Mouse (Mus musculus) ovary, postnatal 10 days (tissue): ENCODE measurements around the gene Ribc1.

Source experiments
- DNase-seq: peaks from one replicate; pipeline ENCODE4 v3.0.0; 2022; ENCODE audit warnings: low spot score

Ribc1 gene

DNA sequence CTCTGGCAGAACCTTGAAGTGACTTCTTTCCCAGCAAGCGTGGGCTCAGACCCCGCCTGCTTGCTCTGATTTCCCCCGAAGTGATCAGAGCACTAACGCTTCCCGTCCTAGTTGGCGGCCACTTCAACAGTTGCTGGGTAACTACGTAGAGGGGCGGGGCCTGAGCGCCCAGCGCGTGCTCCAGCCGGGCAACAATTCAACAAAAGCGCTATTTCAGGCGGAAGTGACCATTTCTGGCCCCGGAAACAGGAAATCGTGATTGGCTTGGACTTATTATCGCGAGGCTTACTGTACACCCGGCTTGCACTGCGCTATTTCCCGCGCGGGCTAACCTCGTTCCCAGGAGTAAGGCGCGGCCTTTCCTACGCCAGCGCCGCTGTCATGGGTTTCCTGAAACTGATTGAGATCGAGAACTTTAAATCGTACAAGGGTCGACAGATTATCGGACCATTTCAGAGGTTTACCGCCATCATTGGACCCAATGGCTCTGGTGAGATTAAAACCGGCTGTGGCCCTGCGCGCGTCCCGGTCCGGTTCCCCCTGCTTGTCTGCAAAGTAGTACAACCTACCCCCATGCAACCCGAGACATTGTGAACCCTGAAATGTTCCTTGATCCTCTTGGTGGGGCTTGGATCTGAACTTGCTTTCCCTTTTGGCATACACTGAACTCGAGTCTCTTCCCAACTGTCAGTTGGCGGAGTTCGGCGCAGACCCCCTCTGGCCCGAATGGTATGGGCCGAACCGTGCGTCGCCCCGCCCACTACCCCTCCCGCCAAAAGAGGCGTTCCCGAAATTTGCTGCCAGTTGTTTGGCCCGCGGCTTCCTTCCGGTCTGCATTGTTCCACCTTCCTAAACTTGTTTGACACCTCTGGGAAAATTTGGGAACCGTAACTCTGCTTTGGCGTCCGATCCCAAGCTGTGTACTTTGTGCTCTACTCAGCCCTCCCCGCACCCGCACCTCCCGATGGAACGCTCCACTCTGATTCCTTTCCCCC is at the start of gene Ribc1, which contains the start of gene Smc1a:
TSS of gene Ribc1 (minus strand) at position 145 of the 995 bp plus-strand sequence.
TSS of gene Smc1a (plus strand) at position 278 of the 995 bp plus-strand sequence.
- peak; percentile 53 for DNase-seq

DNA sequence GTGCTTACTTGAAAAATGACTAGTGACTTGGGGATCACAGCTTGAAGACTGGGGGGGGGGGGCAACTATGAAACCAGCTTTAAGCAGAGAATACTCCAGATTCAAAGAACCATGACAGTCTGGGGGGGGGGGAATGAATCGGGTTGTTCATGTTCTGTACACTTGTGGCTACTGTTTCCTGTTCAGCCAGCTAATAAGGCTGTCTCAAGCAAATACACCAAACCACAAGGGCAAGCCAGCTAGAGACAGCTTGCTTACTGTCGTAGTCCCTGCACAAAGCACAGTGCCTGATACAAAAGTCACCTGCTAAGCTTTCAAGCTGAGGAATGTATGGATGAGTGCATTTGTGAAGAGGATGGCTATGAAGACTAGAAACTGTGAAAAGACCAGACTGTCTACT is 49.6 kb upstream of the Ribc1 start:
- no peak for DNase-seq

DNA sequence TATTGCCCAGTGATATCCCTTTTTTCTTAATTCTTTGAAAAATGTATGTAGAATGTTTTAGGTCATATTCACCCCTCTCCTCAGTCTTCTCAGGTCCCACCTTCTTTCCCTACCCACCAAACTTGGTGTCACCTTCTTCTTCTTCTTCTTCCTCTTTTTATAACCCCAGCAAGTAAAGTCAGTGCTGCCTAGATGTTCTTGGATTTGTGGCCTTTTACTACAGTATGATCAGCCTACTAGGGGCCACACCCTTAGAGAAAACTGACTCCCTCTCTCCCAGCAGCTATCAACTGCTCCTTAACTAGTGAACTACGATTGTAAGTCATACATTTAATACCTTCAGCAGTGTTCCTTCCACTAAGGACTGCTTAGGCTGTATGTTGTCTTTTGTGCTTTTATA is 38.0 kb upstream of the Ribc1 start:
- no peak for DNase-seq

DNA sequence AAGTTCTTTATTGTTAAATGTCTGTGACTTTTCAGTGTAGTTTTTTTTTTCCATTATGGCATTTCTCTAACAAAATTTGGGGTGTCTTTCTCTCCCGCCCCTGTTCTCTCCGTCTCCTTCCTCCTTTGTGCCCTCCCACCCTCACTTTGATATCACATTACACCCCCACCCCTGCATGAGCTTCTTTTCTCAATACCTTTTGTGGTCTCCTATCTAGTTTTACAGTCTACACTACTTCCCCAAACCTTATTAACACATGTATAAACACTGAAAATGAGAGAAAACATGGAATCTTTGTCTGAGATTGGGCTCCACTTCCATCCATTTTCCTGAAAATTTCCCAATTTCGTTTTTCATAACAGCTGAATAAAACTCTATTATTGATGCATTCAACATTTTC is 36.5 kb upstream of the Ribc1 start:
- no peak for DNase-seq

DNA sequence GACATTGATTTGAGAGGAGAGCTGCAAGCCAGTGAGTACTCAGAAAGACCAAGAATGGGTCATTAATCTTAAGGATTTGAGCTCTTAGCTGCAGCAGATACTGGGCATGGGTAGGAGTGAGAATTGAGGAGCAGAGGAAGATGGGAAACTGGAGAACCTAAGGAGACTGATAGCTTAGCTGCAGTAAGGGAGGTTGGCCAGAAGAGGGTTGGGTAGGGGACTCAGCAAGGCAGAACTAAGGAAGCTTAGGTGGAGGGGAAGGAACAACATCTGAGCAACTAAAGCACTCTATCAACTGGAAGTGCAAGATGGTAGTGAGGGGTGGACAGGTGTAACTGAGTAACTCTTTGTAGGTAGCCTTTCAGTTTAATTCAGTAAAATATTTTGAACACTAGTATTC is 31.1 kb upstream of the Ribc1 start:
- no peak for DNase-seq

DNA sequence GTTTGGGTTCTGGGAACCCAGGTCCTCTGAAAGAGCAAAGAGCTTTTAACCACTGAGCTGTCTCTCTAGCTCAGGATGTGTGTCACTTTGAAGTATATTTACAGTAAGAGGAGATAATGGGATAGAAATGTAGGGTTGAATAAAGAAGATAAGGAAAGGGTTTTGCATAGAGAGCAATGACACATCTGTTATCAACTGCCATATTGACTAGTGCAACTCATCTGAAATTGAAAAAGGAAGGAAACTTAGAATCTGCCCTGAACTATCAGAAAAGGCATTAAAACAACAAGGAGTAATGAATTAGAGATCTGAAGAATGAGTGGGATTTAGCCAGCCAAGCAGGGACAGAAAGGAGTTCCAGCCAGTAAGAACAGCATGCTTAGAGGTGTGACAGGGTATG is 23.8 kb upstream of the Ribc1 start:
- no peak for DNase-seq

DNA sequence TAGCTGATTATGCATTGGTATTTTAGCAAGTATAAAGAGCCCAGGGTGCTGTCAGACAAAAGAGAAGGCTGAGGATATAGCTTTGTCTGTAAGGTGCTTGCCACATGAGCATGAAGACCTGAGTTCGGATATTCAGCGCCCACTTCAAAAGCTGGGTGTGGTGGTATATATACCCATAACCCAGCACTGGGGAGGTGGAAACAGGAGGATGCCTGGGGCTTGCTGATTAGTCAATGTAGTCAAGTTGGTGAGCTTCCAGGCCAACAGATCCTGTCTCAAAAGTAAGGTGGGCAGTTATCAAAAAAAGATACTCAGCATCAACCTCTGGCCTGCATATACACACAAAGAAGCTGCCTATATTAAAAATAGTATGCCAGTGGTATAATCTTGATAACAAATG is 3.2 kb upstream of the Ribc1 start:
- DNase-seq: no peak

DNA sequence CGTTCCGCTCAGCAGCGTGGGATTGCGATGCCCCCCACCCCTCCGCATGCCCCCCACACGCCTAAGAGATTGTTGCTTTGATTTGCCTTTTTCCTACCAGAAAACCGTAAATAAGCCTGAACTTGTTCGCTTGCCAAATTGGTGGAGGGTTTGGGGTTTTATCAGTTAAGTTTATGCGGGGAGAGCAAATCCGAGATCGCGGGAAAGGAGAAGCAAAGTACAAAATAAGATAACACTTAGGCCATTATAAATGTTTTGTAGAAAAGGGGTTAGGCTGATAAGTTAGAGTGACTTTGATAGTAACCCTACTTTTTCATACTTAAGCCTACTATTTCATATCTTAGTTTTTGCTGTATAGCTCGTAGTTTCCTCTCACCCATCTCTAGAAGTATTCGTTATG is 1.1 kb upstream of the Ribc1 start:
- DNase-seq: no peak

DNA sequence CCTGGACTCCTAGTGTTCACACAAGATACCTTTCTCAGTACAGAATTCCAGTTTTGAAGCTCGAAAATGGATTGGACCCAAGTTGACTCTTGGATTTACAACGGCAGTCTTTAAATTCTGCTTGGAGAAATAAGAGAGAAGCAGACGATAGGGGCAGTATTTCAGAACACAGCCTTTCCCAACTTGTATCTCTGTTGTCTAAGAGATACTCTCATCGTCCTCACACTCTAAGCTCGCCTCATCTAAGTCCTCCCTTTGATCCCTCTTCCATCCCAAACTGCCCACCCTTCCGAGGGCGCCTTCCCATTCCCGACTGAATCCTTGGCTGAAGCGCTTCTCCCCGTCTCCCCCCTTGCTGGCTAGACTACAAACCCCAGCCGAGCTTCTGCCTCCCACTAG is 344 bp downstream of the Ribc1 start:
- DNase-seq: no peak

DNA sequence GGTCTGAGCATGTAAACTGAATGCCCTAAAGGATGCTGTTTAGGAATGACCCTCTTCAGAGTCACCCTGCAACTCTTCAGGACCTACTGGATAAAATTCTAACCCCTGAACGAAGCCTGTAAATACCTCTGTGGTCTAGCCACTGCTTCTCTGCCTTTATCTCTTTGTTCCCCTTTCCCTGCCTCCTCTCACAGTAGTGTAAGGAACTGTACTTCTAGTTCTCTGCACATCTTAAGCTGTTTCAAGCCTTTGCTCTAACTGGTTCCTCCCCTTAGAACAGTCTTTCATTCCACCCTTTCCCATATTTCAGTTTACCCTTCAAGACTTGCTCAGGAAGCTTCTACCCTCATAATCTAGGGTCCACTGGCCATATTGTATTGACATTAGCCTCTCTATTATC is 8.2 kb downstream of the Ribc1 start:
- no peak for DNase-seq

DNA sequence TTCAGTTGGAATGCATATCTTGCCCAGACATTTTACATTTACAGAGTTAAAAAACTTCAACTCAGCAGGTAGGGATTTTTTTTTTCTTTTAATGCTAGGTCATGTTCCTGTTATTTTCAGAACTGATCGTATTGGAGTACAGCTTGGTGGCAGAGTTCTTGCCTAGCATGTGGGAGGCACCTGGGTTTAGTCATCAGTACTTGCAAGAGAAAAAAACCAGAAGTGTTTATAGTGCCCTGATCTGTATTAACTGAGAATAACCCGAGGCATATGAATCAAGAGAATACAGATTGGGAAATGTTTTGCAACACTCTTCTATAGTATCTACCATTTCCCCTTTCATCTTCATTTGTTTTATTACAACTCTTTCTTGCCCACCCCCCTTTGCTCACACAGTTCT is 13.2 kb downstream of the Ribc1 start:
- no peak for DNase-seq

DNA sequence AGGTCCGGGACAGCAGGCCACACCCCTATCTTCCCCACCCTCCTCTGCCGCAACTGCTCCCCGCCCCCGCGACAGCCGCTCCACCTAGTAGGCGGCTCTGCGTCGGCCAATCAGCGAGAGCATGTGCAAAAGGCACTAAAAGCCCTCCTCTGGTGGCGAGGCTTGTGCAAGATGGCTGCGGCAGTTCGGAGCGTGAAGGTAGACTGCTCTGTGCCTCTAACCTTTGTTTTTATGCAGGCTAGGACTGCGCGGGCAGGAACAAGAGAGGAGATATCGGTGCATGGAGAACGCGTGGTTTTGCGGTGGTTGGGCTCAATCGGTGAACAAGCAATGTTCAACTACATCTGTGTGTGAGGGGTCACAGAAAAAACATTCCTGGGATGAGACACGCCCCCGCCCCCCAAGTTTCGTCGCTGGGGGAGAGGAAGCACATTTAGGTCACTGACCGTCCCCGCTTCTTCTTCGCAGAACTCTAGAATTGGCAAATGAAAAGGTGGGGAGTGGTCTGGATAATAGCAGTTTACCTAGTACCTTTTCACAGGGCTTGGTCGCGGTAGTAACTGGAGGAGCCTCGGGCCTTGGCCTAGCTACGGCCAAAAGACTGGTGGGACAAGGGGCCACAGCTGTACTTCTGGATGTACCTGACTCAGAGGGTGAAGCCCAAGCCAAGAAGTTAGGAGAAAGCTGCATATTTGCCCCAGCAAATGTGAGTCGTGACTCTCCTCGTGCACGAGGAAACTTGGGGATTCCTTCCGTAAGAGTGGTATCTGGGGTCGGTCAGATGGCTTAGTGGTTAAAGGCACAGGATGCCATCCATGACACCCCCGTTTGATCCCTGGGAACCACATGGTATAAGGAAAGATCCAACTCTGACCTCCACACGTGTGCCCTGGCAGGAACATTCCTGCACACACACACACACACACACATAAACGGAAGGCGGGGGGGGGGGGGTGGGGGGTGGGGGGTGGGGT is 14.1 kb downstream of the Ribc1 start, which contains the start of gene Hsd17b10:
TSS of gene Hsd17b10 (plus strand) at position 109 of the 974 bp plus-strand sequence.
- DNase-seq: peak; percentile 35

DNA sequence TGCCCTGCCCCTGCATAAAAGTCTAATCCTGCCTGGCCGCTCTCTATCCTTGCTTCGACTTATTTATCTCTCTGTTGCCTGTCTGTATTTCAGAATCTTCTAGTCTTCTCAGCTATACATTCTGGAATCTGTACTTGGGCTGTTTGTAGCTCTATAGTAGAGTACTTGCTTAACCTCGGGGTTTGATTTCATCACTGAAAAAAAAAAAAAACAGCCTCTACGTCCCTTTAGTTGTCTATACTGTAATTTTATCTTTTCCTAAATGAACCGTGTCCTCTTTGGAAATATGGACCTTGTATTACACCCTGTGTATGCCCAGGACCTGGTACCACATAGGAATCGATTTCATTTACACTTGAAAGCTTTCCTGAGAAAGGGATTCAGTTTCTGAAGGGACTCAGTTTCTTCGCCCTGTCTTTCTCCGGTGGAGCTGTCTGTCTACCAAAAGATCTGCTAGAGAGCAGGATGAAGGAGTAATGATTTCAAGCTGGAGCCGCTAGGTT is 14.9 kb downstream of the Ribc1 start:
- DNase-seq: no peak

DNA sequence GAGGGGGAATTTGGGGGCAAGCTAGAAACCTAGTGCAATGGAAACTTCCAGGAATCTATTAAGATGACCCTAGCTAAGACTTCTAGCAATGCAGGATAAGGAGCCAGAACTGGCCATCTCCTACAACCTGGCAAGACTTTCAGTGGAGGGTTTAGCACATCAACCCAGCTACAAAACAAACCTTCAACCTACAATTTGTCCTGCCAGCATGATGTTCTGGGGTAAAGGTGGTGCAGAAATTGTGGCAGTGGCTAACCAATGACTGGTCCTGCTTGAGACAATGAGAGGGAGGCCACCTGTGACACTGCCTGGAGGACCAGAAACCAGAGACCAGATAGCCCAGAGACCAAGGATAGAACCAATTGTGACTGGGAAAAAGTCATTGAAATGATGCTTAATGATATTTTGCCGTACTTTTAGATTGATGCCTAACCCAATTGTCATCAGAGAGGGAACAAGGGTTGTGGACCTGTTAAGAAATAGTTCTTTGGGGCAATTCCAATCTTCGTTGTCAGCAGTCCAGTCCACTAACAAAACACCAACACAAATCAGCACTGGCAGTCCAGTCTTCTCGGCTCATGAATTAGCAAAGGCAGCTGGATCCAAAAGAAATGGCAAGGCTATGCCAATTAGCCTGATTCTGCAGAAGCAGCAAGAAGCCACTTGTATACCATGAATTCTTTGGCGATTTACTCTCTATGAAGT is 16.9 kb downstream of the Ribc1 start:
- no peak for DNase-seq
